Mouse (Mus musculus) cerebellum, adult 2 months (tissue): Measurements from ENCODE around the gene Dclk1.

Experiments
- CTCF ChIP-seq: fragments of 200-500 bp; IDR thresholded peaks from 2 replicates; pipeline ENCODE4 v1.5.1; 2011; ENCODE audit warnings: low read depth, mild to moderate bottlenecking, control low read depth, low read length, moderate library complexity, borderline replicate concordance; ENCODE audit not compliant: insufficient read depth
- POLR2A ChIP-seq: fragments of 200-500 bp; IDR thresholded peaks from 2 replicates; pipeline ENCODE4 v1.6.1; 2011; ENCODE audit warnings: low read length, control low read depth, borderline replicate concordance; ENCODE audit not compliant: insufficient read depth

DNA sequence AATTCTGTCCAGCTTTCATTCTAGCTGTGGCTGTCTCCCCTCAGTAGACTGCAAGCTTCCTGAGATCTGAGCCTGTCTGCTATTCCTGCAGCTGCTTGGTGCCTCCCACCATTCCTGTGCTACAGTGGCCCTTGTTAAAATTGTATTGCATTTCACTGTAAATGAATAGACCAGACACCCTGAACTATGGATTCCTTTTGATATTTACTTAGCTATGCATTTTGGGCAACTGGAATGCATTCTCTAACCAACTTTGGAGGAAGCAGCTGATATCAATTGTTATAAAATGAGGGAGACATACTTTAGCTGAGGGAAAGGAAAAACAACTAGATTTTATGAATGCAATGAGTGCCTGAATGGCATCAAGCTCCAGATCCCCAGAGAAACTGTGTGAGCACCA lies 63.5 kb downstream of the Dclk1 start:
- TF ChIP-seq CTCF: no peak
- TF ChIP-seq POLR2A: no peak
